21 mouse cellular contexts compared by ENCODE assay signal in genomic region chr19:17144205-17144604, GRCm38 (mm10).
DNase-seq lines count a peak whose midpoint lies in the region; ATAC-seq and TF ChIP-seq lines count a peak whose summit lies in the region.
"Had no signal": no experiment of that assay in that cellular context is flagged by ENCODE, and none has a peak within 500 bp of the region (broad histone marks: within the 10 kb centered on the region; RNA-seq: fewer than 3 reads in every experiment).

No protein-coding gene starts in this region.

- no peak overlapping the region for H3K4me2 ChIP-seq in midbrain, embryonic 11.5 days
- H3K4me2 ChIP-seq in midbrain, embryonic 16.5 days (ENCODE audit: low read length): no peak overlapping the region
- H3K4me2 ChIP-seq: embryonic facial prominence, embryonic 13.5 days; heart, embryonic 11.5 days; hindbrain, embryonic 14.5 days; liver, embryonic 11.5 days; neural tube, embryonic 13.5 days; stomach, embryonic 15.5 days had no signal

- no peak for ATAC-seq in midbrain, embryonic 11.5 days (ENCODE audit: low FRiP score)
- no peak for ATAC-seq in midbrain, embryonic 16.5 days
- ATAC-seq: CD4-positive, CD25-positive, alpha-beta regulatory T cell, adult 4 months; forebrain, postnatal 0 days had no signal

- H3K9me3 ChIP-seq in midbrain, embryonic 11.5 days (ENCODE audit: control insufficient read depth, low read length): no peaks in the 10 kb centered on the region
- H3K9me3 ChIP-seq in midbrain, embryonic 16.5 days (replicated peaks; ENCODE audit: control insufficient read depth, low read length, poor library complexity, severe bottlenecking): no peaks in the 10 kb centered on the region
- H3K9me3 ChIP-seq: embryonic facial prominence, embryonic 13.5 days; midbrain, embryonic 10.5 days; neural tube, embryonic 13.5 days; stomach, embryonic 15.5 days had no signal

- peak; percentile 3 for DNase-seq in gastrocnemius, adult 18-20 months (ENCODE audit: low spot score)
- no peak for DNase-seq in gastrocnemius, postnatal 10 days
- peak; percentile 33 for DNase-seq in layer of hippocampus, adult 11-12 months (ENCODE audit: low spot score)
- DNase-seq in layer of hippocampus, adult 2 months (ENCODE audit: low spot score in 2 of 2): no peak
- peak; percentile 39 for DNase-seq in midbrain, embryonic 11.5 days (ENCODE audit: low spot score, missing footprints)
- DNase-seq in skeletal muscle tissue, adult 2 months (ENCODE audit: low read depth, low spot score): peak; percentile 32
- no peak for DNase-seq in right cerebral cortex, postnatal 14 days
- DNase-seq: adrenal gland, postnatal 14 days; cerebellum, adult 8-10 months; forebrain, postnatal 0 days; kidney, adult 18-20 months; kidney, postnatal 36 days had no signal

- no peaks in the 10 kb centered on the region for H3K36me3 ChIP-seq in midbrain, embryonic 11.5 days (ENCODE audit: control insufficient read depth, insufficient read depth, low read length)
- no peaks in the 10 kb centered on the region for H3K36me3 ChIP-seq in midbrain, embryonic 16.5 days (ENCODE audit: control insufficient read depth, insufficient read depth, low read length)
- H3K36me3 ChIP-seq: embryonic facial prominence, embryonic 13.5 days; midbrain, embryonic 10.5 days; neural tube, embryonic 13.5 days; stomach, embryonic 15.5 days had no signal

- no peak overlapping the region for H3K9ac ChIP-seq in midbrain, embryonic 11.5 days (ENCODE audit: low read length)
- H3K9ac ChIP-seq in midbrain, embryonic 16.5 days (ENCODE audit: low read depth, low read length): no peak overlapping the region
- H3K9ac ChIP-seq: embryonic facial prominence, embryonic 13.5 days; forebrain, postnatal 0 days; hindbrain, embryonic 14.5 days; neural tube, embryonic 13.5 days; stomach, embryonic 15.5 days had no signal

- H3K27ac ChIP-seq in layer of hippocampus, adult 2 months: no peak overlapping the region
- H3K27ac ChIP-seq in midbrain, embryonic 11.5 days (ENCODE audit: low read depth, low read length): no peak overlapping the region
- no peak overlapping the region for H3K27ac ChIP-seq in midbrain, embryonic 16.5 days (ENCODE audit: low read length)
- H3K27ac ChIP-seq: embryonic facial prominence, embryonic 13.5 days; hindbrain, embryonic 14.5 days; midbrain, embryonic 10.5 days; neural tube, embryonic 13.5 days; stomach, embryonic 15.5 days had no signal

- WGBS in midbrain, embryonic 11.5 days: 86% methylated on average over 6 of the region's 6 CpGs
- WGBS in midbrain, embryonic 16.5 days: 84% methylated on average over 6 of the region's 6 CpGs

- H3K27me3 ChIP-seq in midbrain, embryonic 11.5 days (ENCODE audit: control insufficient read depth, insufficient read depth, low read length): no peaks in the 10 kb centered on the region
- H3K27me3 ChIP-seq in midbrain, embryonic 16.5 days (ENCODE audit: control insufficient read depth, insufficient read depth, low read depth, low read length): no peaks in the 10 kb centered on the region
- H3K27me3 ChIP-seq: neural tube, embryonic 13.5 days; stomach, embryonic 15.5 days had no signal

- H3K4me3 ChIP-seq in layer of hippocampus, adult 2 months: no peak overlapping the region
- no peak overlapping the region for H3K4me3 ChIP-seq in midbrain, embryonic 11.5 days (ENCODE audit: low read depth, low read length)
- no peak overlapping the region for H3K4me3 ChIP-seq in midbrain, embryonic 16.5 days (ENCODE audit: low read depth, low read length)
- H3K4me3 ChIP-seq: embryonic facial prominence, embryonic 13.5 days; midbrain, embryonic 10.5 days; neural tube, embryonic 13.5 days; stomach, embryonic 15.5 days had no signal

- no peak for TF ChIP-seq CTCF in layer of hippocampus, adult 2 months (conservative IDR thresholded peaks at IDR 0.05)

- no peaks in the 10 kb centered on the region for H3K4me1 ChIP-seq in midbrain, embryonic 11.5 days (ENCODE audit: control insufficient read depth, insufficient read depth, low read length)
- H3K4me1 ChIP-seq in midbrain, embryonic 16.5 days (ENCODE audit: control insufficient read depth, insufficient read depth, low read length): no peaks in the 10 kb centered on the region
- H3K4me1 ChIP-seq: embryonic facial prominence, embryonic 13.5 days; midbrain, embryonic 10.5 days; neural tube, embryonic 13.5 days; stomach, embryonic 15.5 days had no signal

Comparison
In these comparisons a context has a peak if more than half of its experiments do, and no peak if none do; other contexts are left out.
1. DNase-seq: peak in gastrocnemius, adult 18-20 months (single experiment), layer of hippocampus, adult 11-12 months (single experiment), midbrain, embryonic 11.5 days (single experiment) and skeletal muscle tissue, adult 2 months (single experiment); none in gastrocnemius, postnatal 10 days (single experiment), layer of hippocampus, adult 2 months (0 of 2) and right cerebral cortex, postnatal 14 days (single experiment).